Mouse (Mus musculus): Measurements from ENCODE around the gene Traf3. TPM values are rescaled to one million over a fixed set of nuclear protein-coding genes. Genes with fewer than 3 reads are reported as not detected.

Gene Traf3
- total RNA-seq, 1 experiment from 2014 or later, result 22.2 TPM

GRCm38 (mm10) chr12:111271406-111271805, 105.2 kb downstream of the Traf3 start:
- no peak for ATAC-seq (replicated peaks in 1 of 2; ENCODE audit: insufficient read depth in 1 of 2, low FRiP score in 2 of 2, low TSS enrichment in 1 of 2, low read depth in 1 of 2, poor library complexity in 2 of 2, severe bottlenecking in 2 of 2)

- no peak for ATAC-seq (replicated peaks in 1 of 2; ENCODE audit: insufficient read depth in 1 of 2, low FRiP score in 2 of 2, low TSS enrichment in 1 of 2, low read depth in 1 of 2, poor library complexity in 2 of 2, severe bottlenecking in 2 of 2)
Measured at GRCm38 (mm10) chr12:111271966-111272365, 105.8 kb downstream of the Traf3 start.

- peak; percentile 37 to 50; a peak in 2 of 4 replicates for ATAC-seq (replicated peaks in 1 of 2; ENCODE audit: insufficient read depth in 1 of 2, low FRiP score in 2 of 2, low TSS enrichment in 1 of 2, low read depth in 1 of 2, poor library complexity in 2 of 2, severe bottlenecking in 2 of 2)
Measured at GRCm38 (mm10) chr12:111272420-111272819, 106.2 kb downstream of the Traf3 start.

- ATAC-seq (replicated peaks in 1 of 2; ENCODE audit: insufficient read depth in 1 of 2, low FRiP score in 2 of 2, low TSS enrichment in 1 of 2, low read depth in 1 of 2, poor library complexity in 2 of 2, severe bottlenecking in 2 of 2), result no peak
Measured at GRCm38 (mm10) chr12:111274006-111274405, 107.8 kb downstream of the Traf3 start.

GRCm38 (mm10) chr12:111274447-111275149, 108.4 kb downstream of the Traf3 start:
- ATAC-seq (replicated peaks in 1 of 2; ENCODE audit: insufficient read depth in 1 of 2, low FRiP score in 2 of 2, low TSS enrichment in 1 of 2, low read depth in 1 of 2, poor library complexity in 2 of 2, severe bottlenecking in 2 of 2), result no peak

- no peak for ATAC-seq (replicated peaks in 1 of 2; ENCODE audit: insufficient read depth in 1 of 2, low FRiP score in 2 of 2, low TSS enrichment in 1 of 2, low read depth in 1 of 2, poor library complexity in 2 of 2, severe bottlenecking in 2 of 2)
Measured at GRCm38 (mm10) chr12:111275150-111275841, 109.1 kb downstream of the Traf3 start.

GRCm38 (mm10) chr12:111276371-111276770, 110.2 kb downstream of the Traf3 start:
- ATAC-seq (replicated peaks in 1 of 2; ENCODE audit: insufficient read depth in 1 of 2, low FRiP score in 2 of 2, low TSS enrichment in 1 of 2, low read depth in 1 of 2, poor library complexity in 2 of 2, severe bottlenecking in 2 of 2), result no peak

- no peak for ATAC-seq (replicated peaks in 1 of 2; ENCODE audit: insufficient read depth in 1 of 2, low FRiP score in 2 of 2, low TSS enrichment in 1 of 2, low read depth in 1 of 2, poor library complexity in 2 of 2, severe bottlenecking in 2 of 2)
Measured at GRCm38 (mm10) chr12:111283573-111283972, 117.4 kb downstream of the Traf3 start.

- 0 out of 4 replicates have a peak, but pooled peaks of 1 of the 2 experiments have one; percentile 48 for ATAC-seq (replicated peaks in 1 of 2; ENCODE audit: insufficient read depth in 1 of 2, low FRiP score in 2 of 2, low TSS enrichment in 1 of 2, low read depth in 1 of 2, poor library complexity in 2 of 2, severe bottlenecking in 2 of 2)
Measured at GRCm38 (mm10) chr12:111284532-111284931, 118.4 kb downstream of the Traf3 start.

GRCm38 (mm10) chr12:111293025-111293424, 126.9 kb downstream of the Traf3 start:
- ATAC-seq (replicated peaks in 1 of 2; ENCODE audit: insufficient read depth in 1 of 2, low FRiP score in 2 of 2, low TSS enrichment in 1 of 2, low read depth in 1 of 2, poor library complexity in 2 of 2, severe bottlenecking in 2 of 2), result no peak

- no peak for ATAC-seq (replicated peaks in 1 of 2; ENCODE audit: insufficient read depth in 1 of 2, low FRiP score in 2 of 2, low TSS enrichment in 1 of 2, low read depth in 1 of 2, poor library complexity in 2 of 2, severe bottlenecking in 2 of 2)
Measured at GRCm38 (mm10) chr12:111301322-111302017, 135.3 kb downstream of the Traf3 start.

- ATAC-seq (replicated peaks in 1 of 2; ENCODE audit: insufficient read depth in 1 of 2, low FRiP score in 2 of 2, low TSS enrichment in 1 of 2, low read depth in 1 of 2, poor library complexity in 2 of 2, severe bottlenecking in 2 of 2), result 0 out of 4 replicates have a peak, but pooled peaks of 1 of the 2 experiments have one; percentile 29
Measured at GRCm38 (mm10) chr12:111302018-111302345, 135.8 kb downstream of the Traf3 start.

- ATAC-seq (replicated peaks in 1 of 2; ENCODE audit: insufficient read depth in 1 of 2, low FRiP score in 2 of 2, low TSS enrichment in 1 of 2, low read depth in 1 of 2, poor library complexity in 2 of 2, severe bottlenecking in 2 of 2), result no peak
Measured at GRCm38 (mm10) chr12:111303702-111304337, 137.7 kb downstream of the Traf3 start.

GRCm38 (mm10) chr12:111306821-111307220, 140.7 kb downstream of the Traf3 start:
- ATAC-seq (replicated peaks in 1 of 2; ENCODE audit: insufficient read depth in 1 of 2, low FRiP score in 2 of 2, low TSS enrichment in 1 of 2, low read depth in 1 of 2, poor library complexity in 2 of 2, severe bottlenecking in 2 of 2), result no peak

GRCm38 (mm10) chr12:111309256-111309655, 143.1 kb downstream of the Traf3 start:
- ATAC-seq (replicated peaks in 1 of 2; ENCODE audit: insufficient read depth in 1 of 2, low FRiP score in 2 of 2, low TSS enrichment in 1 of 2, low read depth in 1 of 2, poor library complexity in 2 of 2, severe bottlenecking in 2 of 2), result peak; percentile 70 to 78

GRCm38 (mm10) chr12:111309931-111310330, 143.8 kb downstream of the Traf3 start:
- ATAC-seq (replicated peaks in 1 of 2; ENCODE audit: insufficient read depth in 1 of 2, low FRiP score in 2 of 2, low TSS enrichment in 1 of 2, low read depth in 1 of 2, poor library complexity in 2 of 2, severe bottlenecking in 2 of 2), result no peak

GRCm38 (mm10) chr12:111311775-111312174, 145.6 kb downstream of the Traf3 start:
- ATAC-seq (replicated peaks in 1 of 2; ENCODE audit: insufficient read depth in 1 of 2, low FRiP score in 2 of 2, low TSS enrichment in 1 of 2, low read depth in 1 of 2, poor library complexity in 2 of 2, severe bottlenecking in 2 of 2), result no peak

- no peak for ATAC-seq (replicated peaks in 1 of 2; ENCODE audit: insufficient read depth in 1 of 2, low FRiP score in 2 of 2, low TSS enrichment in 1 of 2, low read depth in 1 of 2, poor library complexity in 2 of 2, severe bottlenecking in 2 of 2)
Measured at GRCm38 (mm10) chr12:111314273-111314672, 148.1 kb downstream of the Traf3 start.
